Mouse (Mus musculus) right cerebral cortex, postnatal 4 days (tissue): ENCODE results near the gene Pck1.
A peak's percentile ranks its signal among the peaks of the same experiment; 100 is the strongest.
"Not testable (repeated sequence)": the region's sequence is repeated elsewhere in the genome, so short reads cannot be mapped to it uniquely, and the experiment has no call there.

Experiments used
- DNase-seq: peaks from one replicate; pipeline ENCODE4 v3.0.0-alpha.2; 2022

The Pck1 gene

DNA sequence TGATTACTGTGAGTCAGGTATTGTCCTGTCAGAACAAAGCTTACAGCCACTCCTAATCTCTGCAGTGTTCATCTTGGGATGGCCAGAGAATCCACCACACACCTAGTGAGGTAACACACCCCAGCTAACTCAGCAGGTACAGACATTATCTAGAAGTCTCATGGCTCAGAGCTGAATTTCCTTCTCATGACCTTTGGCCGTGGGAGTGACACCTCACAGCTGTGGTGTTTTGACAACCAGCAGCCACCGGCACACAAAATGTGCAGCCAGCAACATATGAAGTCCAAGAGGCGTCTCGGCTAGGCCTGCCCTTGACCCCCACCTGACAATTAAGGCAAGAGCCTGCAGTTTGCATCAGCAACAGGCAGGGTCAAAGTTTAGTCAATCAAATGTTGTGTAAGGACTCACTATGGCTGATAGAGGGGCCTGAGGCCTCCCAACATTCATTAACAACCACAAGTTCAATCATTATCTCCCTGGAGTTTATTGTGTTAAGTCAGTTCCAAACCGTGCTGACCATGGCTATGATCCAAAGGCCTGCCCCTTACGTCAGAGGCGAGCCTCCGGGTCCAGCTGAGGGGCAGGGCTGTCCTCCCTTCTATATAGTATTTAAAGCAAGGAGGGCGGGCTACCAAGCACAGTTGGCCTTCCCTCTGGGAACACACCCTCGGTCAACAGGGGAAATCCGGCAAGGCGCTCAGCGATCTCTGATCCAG is at the start of gene Pck1:
Gene Pck1, plus strand, starts transcription at position 613 of the 716 bp plus-strand sequence.
- DNase-seq = no peak

DNA sequence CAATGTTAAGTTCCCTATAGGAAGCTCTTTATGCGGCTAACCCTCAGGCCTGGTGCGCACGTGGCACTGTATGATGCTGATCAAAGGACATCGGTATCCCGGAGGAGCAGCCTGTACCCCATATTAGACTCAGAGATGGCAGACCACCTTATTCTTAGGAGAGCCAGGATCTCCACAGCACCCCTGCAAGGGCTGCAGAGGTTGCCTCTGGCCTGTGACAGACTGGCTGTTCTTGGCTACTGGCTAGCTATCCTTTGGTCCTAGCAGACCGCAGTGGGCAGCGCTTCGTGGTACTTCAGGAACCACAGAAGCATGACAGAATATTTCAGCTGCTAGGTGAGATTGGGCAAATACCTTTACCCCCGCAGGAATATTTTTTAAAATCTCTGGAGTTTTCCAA is 46.4 kb upstream of the Pck1 start:
- no peak for DNase-seq

GRCm38 (mm10) chr2:173106889-173107785 is 45.7 kb upstream of the Pck1 start:
- DNase-seq = peak; percentile 51

- DNase-seq = no peak
These were observed 44.2 kb upstream of the Pck1 start for GRCm38 (mm10) chr2:173108509-173109190.

DNA sequence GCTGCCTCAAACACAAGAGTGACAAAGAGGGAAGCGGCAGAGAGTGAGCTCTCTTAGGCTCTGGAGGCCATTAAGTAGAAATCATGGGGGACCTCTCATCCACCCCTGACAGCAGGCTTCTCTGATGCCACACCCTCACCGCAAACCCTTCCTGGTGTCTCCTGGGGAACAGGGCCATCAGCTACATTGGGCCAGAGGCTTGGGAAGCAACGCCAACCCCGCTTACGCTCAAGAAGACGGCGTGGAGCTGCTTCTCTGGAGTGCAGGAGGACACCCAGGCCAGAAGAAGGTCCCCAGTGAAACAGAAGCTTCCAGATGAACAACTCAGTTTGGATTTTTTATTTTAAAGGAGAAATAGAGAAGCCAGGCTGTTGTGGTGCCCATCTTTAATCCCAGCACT is 43.3 kb upstream of the Pck1 start:
- DNase-seq = no peak

DNA sequence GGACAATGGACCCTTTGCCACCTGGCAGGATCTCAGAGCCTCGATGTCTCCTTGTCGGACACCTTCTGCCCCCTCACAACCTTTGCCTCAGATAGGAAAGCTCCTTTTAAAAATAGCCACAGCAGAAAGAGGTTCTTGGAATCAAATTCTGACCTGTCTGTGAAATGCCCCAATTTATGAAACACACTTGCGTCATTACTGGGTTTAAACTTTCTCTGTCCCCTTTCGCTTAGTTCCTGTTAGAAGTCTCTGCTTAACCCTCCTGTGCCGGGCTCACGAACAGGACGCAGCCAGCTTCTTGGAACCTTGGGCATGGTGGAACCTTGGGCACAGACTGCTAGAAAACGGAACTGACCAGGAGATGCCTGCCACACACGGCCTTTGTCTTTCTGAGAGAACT is 42.3 kb upstream of the Pck1 start:
- DNase-seq = no peak

- DNase-seq = not testable (repeated sequence)
These were observed 39.1 kb upstream of the Pck1 start for GRCm38 (mm10) chr2:173113796-173114195.

GRCm38 (mm10) chr2:173119023-173119944 is 33.6 kb upstream of the Pck1 start, which contains the start of gene Ctcfl:
Ctcfl (minus strand) TSS chr2:173119525.
- no peak for DNase-seq

DNA sequence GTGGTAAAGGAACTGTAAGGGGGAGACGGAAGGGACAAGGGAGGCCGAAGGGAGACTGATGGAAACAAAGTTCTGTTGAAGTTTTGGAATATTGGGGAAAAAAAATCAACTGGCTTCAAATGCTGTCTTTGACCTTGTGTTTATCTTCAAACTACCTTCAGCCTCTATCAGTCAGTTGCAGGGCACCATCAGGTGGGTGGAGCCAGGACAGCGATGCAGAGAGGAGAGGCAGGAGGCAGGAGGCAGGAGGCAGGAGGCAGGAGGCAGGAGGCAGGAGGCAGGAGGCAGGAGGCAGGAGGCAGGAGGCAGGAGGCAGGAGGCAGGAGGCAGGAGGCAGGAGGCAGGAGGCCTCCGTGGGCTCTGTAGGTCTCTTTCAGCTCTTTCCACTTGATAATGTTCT is 32.7 kb upstream of the Pck1 start:
- not testable (repeated sequence) for DNase-seq

DNA sequence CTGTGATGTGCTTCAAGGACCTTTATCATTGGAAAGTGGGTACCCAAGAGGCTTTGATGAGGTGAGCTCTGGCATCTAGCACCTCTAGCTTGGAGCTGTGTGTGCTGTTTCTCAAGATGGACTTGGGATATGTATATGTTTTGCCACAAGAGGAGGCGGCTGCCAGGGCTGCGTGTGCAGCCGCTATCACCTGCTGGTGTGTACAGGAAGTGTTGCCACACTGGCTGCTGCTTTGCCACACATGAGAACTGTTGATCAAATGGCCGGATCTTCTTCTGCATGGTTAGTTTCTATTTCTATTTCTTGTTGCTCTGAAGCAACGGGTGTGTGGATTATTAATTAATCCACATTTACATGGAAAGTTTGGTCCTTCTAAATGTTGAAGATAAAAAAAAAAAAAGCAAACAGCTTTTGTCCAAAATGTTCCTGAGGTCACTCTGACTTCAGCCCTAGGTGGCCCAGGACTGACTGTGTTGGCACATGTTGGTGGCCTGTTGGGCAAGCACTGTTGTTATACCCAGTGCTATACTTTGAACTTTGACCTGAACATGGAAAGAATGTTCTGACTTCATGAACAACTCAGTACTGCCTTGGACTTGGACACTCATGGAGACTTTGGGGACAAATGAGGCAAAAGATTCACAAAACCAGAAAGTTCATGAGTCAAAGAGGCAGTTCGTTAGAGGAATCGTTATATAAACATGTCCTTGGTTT is 28.7 kb upstream of the Pck1 start:
- DNase-seq = no peak

GRCm38 (mm10) chr2:173126386-173126785 is 26.5 kb upstream of the Pck1 start:
- DNase-seq = no peak

DNA sequence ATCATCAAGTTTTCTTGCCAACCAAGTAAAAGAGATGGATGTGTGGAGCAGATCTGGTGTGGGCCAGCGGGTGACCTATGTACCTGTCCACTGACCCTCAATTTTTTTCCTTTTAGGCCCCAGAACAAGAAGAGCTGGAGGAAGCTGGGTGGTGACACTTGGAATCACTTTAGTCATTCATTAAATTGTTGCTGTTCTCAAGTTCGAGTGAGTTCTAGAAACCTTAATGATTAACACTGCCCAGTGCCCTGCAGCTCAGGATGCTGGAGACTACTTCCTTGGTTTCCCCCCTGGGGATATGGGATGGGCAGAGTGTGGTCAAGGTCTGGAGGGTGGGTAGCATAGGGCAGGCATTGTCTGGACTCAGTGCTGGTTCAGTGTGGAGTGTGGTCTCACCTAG is 23.7 kb upstream of the Pck1 start:
- DNase-seq = no peak

- DNase-seq = no peak
These were observed 20.6 kb upstream of the Pck1 start for GRCm38 (mm10) chr2:173132262-173132661.

DNA sequence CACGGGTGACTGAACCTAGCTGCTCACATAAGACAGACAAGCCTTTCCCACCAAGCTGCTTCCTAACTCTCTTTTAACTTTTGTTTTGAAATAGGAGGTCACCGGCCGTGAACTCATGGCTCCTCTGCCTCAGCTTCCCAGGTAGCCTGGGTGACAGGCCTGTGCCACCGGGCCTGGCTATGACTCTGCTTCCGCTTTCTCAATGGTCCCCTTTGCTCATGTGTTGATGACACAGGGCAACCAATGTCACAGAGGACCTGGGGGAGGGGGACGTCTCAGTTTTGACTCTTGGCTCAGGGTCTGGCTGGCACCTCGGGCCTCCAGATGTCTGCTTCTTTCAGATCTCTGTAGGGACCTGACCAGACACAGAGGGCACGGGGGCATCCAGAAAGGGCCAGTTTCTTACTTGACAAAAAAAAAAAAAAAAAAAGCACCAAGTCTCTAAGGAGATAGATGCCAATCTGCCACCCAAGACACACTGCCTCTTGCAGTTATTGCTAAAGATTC is 20.0 kb upstream of the Pck1 start:
- no peak for DNase-seq

DNA sequence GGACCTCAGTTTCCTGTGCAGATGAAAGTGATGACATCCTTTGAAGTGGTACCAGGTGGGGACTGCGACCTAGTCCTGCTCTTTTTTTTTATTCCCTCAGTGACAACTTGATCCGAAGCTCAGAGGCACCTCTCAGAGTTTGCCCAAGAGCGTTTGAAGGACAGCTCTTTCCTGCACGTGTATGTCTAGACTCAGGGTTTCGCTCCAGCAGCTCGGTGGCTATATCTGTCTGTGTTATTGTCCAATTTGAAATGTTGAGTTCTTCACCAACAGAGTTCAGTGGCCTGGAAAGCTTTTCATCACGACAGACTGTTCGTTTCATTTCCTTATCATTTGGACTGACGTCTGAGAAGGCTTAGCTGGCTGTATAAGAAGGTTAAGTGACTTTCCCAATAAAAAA is 18.2 kb upstream of the Pck1 start:
- no peak for DNase-seq

DNA sequence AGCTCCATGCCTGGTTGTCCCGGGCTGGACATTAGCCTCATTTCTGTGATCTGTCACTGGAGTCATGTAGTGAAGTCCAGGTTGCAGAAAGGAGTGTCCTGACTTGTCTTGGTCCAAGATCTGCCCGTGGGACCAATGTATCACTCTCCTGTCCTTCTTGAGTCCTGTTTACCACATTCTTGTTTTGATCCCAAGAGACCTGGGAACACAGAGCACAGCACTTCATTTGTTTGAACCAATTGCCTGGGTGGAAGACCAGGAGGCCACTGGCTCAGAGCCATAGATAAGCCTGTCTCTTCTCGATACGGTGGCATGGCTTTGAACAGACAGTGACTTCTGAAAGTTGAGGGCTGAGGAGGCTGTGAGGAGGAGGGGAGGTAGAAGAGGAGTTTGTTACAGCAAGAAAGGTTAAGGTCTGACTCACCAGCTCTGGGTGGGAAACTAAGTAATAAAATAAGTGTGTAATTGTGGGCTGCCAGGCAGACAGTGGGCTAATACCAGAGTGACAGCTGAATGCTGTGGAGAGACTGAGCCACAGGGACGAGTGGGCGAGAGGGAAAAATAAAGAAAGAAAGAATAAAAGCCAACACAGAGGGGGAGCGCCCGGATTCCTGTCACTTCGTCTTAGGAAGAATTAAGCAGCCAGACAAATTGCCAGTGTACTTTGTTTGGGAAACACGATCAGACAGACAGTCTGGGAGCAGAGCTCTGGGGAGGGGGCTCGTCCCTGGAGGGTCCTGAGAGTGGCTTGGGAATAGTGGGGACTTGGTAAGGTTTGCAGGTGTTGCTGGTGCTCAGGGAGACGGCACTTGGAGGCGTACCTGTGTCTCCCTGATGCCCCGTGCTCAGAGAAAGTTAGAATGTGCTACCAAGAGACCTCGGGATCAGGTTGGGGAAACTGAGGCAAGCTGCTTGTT is 14.3 kb upstream of the Pck1 start:
- DNase-seq = no peak

DNA sequence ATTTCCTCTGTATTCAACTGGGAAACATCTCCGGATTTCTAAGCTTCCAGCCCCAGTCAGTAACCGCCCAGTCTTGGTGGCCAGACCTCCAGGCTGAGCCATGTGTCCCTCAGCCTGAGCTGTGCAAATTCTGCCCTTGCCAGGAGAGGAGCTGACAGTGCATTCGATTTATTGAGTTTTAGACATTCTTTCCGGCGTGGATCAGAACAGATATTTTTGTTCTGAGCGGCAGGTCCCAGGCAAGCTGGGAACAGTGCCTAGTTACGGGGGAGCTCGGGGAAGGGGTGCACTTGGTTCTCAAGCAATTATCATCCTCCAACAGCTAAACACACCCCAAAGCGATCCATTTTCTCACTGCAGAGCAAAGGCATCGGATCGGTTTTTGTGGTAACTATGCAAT is 9.2 kb upstream of the Pck1 start:
- no peak for DNase-seq

DNA sequence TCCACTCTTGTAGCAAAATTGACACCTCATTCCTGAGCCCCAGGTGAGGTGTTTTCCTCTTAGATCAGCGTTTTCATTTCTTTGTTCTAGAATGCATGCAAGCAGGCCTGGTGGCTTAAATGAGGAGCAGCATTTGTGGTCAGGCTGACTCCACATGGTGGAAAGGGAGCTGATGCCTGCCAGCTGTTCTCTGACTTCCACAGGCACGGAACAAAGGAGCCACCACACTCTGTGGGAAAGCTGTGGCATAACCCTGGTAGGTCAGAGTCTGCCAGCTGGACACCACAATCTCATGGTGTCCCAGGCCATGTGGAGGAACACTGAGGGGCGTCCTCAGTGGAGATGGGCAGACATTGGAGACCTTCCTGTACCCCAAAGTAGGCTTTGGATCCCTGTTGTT is 7.0 kb upstream of the Pck1 start:
- DNase-seq = no peak

- no peak for DNase-seq
These were observed 6.1 kb upstream of the Pck1 start for GRCm38 (mm10) chr2:173146728-173147127.

GRCm38 (mm10) chr2:173148001-173148400 is 4.8 kb upstream of the Pck1 start:
- no peak for DNase-seq
